Mouse (Mus musculus): ENCODE results near the gene Flii.

- no peak for TF ChIP-seq CTCF (conservative IDR thresholded peaks at IDR 0.05; ENCODE audit: low read length)
- no peak for TF ChIP-seq NANOG (IDR thresholded peaks at IDR 0.05; ENCODE audit: borderline replicate concordance, low read length)
Measured at GRCm38 (mm10) chr11:60706696-60707480, 20.2 kb downstream of the Flii start.

Measured in E14TG2a.4 (cell line).